Mouse (Mus musculus) megakaryocyte, embryonic 14.5 days (primary cell): ENCODE measurements around the gene Apoc3.

Experiments used
- FLI1 ChIP-seq: IDR thresholded peaks from 2 replicates; pipeline ENCODE4 v1.6.1; 2012; ENCODE audit warnings: low read length, inconsistent platforms, mixed read lengths
- GATA1 ChIP-seq: IDR thresholded peaks from 3 replicates; pipeline ENCODE4 v1.6.1; 2012; ENCODE audit warnings: mixed read lengths, low read length, inconsistent platforms, borderline replicate concordance

GRCm38 (mm10) chr9:46194809-46195208 lies 40.6 kb downstream of the Apoc3 start:
- TF ChIP-seq GATA1 (no peak), FLI1 (no peak)
